Mouse (Mus musculus): ENCODE results near the gene Mlx.

- TF ChIP-seq HCFC1 (IDR thresholded peaks at IDR 0.05; ENCODE audit: borderline replicate concordance, insufficient read depth, low read length) (no peak; the same call in 1 of the 2 replicates), CHD2 (IDR thresholded peaks at IDR 0.05; ENCODE audit: low read depth, low read length) (no peak; the same call in 1 of the 2 replicates)
Measured at GRCm38 (mm10) chr11:101119761-101120544, 32.9 kb downstream of the Mlx start, which contains the start of the genes Retreg3 and Tubg1.
